Comparison of ENCODE assay signal across 7 mouse cellular contexts in genomic region chr12:111668457-111668912, GRCm38 (mm10). TPM values are rescaled to one million over a fixed set of nuclear protein-coding genes. Genes with fewer than 3 reads are reported as not detected.
DNase-seq lines count a peak whose midpoint lies in the region; ATAC-seq and TF ChIP-seq lines count a peak whose summit lies in the region.

No protein-coding gene starts in this region.

- WGBS in embryonic facial prominence, embryonic 11.5 days = 0% methylated on average over 8 of the region's 8 CpGs
- 5% methylated on average over 8 of the region's 8 CpGs for WGBS in kidney, adult 2 months
- WGBS in limb, embryonic 12.5 days = 0% methylated on average over 8 of the region's 8 CpGs
- 0% methylated on average over 8 of the region's 8 CpGs for WGBS in midbrain, embryonic 15.5 days
- WGBS in spleen, adult 2 months = 1% methylated on average over 8 of the region's 8 CpGs

- H3K9ac ChIP-seq in embryonic facial prominence, embryonic 11.5 days (replicated peaks; ENCODE audit: low read length) = peak overlapping the region; percentile 50
- H3K9ac ChIP-seq in limb, embryonic 12.5 days (replicated peaks) = peak overlapping the region; percentile 48; the same call in 1 of the 2 replicates
- peak overlapping the region; percentile 22; the same call in 1 of the 2 replicates for H3K9ac ChIP-seq in midbrain, embryonic 15.5 days

- ATAC-seq in embryonic facial prominence, embryonic 11.5 days (replicated peaks; ENCODE audit: insufficient number of reproducible peaks, low FRiP score, low TSS enrichment, low read depth) = peak; percentile 35
- ATAC-seq in limb, embryonic 12.5 days (ENCODE audit: insufficient number of reproducible peaks, insufficient read depth, low FRiP score, low TSS enrichment, low read depth) = peak; percentile 53
- ATAC-seq in midbrain, embryonic 15.5 days (replicated peaks) = peak; percentile 51

- H3K27ac ChIP-seq in embryonic facial prominence, embryonic 11.5 days (replicated peaks; ENCODE audit: low read depth, low read length) = peak overlapping the region; percentile 28; the same call in 1 of the 2 replicates
- peak overlapping the region; percentile 83 for H3K27ac ChIP-seq in kidney, adult 2 months (ENCODE audit: insufficient read depth, low read depth, low read length)
- H3K27ac ChIP-seq in limb, embryonic 12.5 days = peak overlapping the region; percentile 70; the same call in 1 of the 2 replicates
- H3K27ac ChIP-seq in midbrain, embryonic 15.5 days = peak overlapping the region; percentile 81
- peak overlapping the region; percentile 68 for H3K27ac ChIP-seq in spleen, adult 2 months (ENCODE audit: insufficient read depth, low read length)

- H3K9me3 ChIP-seq in embryonic facial prominence, embryonic 11.5 days (replicated peaks; ENCODE audit: control insufficient read depth, low read length) = no peaks in the 10 kb centered on the region
- H3K9me3 ChIP-seq in limb, embryonic 12.5 days = no peaks in the 10 kb centered on the region
- H3K9me3 ChIP-seq in midbrain, embryonic 15.5 days = no peaks in the 10 kb centered on the region

- peaks cover 28% of the 10 kb centered on the region for H3K27me3 ChIP-seq in embryonic facial prominence, embryonic 11.5 days (ENCODE audit: control insufficient read depth, insufficient read depth, low read length)
- H3K27me3 ChIP-seq in kidney, adult 2 months (replicated peaks; ENCODE audit: control insufficient read depth, insufficient read depth, low read length) = no peaks in the 10 kb centered on the region
- peaks cover 48% of the 10 kb centered on the region for H3K27me3 ChIP-seq in limb, embryonic 12.5 days
- no peaks in the 10 kb centered on the region for H3K27me3 ChIP-seq in midbrain, embryonic 15.5 days (replicated peaks)
- H3K27me3 ChIP-seq in spleen, adult 2 months (ENCODE audit: control insufficient read depth, insufficient read depth, low read length) = peaks cover 9% of the 10 kb centered on the region

- no peak for TF ChIP-seq POLR2A in kidney, adult 2 months (IDR thresholded peaks at IDR 0.05; ENCODE audit: low read depth, low read length)
- TF ChIP-seq POLR2A in spleen, adult 2 months (IDR thresholded peaks at IDR 0.05; ENCODE audit: low read depth, low read length) = no peak

- peak; percentile 98 for DNase-seq in adrenal gland, postnatal 14 days
- peak; percentile 99 for DNase-seq in embryonic facial prominence, embryonic 11.5 days (ENCODE audit: low spot score)
- peak; percentile 95 to 100 for DNase-seq in heart, adult 18-20 months
- peak; percentile 97 for DNase-seq in kidney, adult 2 months
- DNase-seq in spleen, adult 2 months (ENCODE audit: low read depth in 1 of 2, low spot score in 2 of 2) = peak; percentile 77 to 90

- peak; percentile 98 for TF ChIP-seq CTCF in kidney, adult 2 months (conservative IDR thresholded peaks at IDR 0.05; ENCODE audit: insufficient read depth, insufficient read length, low read depth, low read length)
- TF ChIP-seq CTCF in spleen, adult 2 months (IDR thresholded peaks at IDR 0.05; ENCODE audit: extremely low read depth, insufficient read depth, insufficient read length, insufficient replicate concordance) = peak; percentile 93; the same call in 1 of the 2 replicates

- H3K4me3 ChIP-seq in embryonic facial prominence, embryonic 11.5 days (ENCODE audit: low read depth, low read length) = peak overlapping the region; percentile 22
- no peak overlapping the region for H3K4me3 ChIP-seq in kidney, adult 2 months (ENCODE audit: insufficient read depth, low read depth, low read length)
- H3K4me3 ChIP-seq in limb, embryonic 12.5 days (replicated peaks) = peak overlapping the region; percentile 27
- H3K4me3 ChIP-seq in midbrain, embryonic 15.5 days = peak overlapping the region; percentile 84
- peak overlapping the region; percentile 23; the same call in 1 of the 2 replicates for H3K4me3 ChIP-seq in spleen, adult 2 months (ENCODE audit: extremely low read depth, insufficient read depth, insufficient read length)

- H3K4me1 ChIP-seq in embryonic facial prominence, embryonic 11.5 days (ENCODE audit: control insufficient read depth, insufficient read depth, low read length) = 0 out of 2 replicates have a peak, but pooled peaks cover 7% of the 10 kb centered on the region
- H3K4me1 ChIP-seq in kidney, adult 2 months (ENCODE audit: control insufficient read depth, insufficient read depth, low read length) = peaks cover 13% of the 10 kb centered on the region
- peaks cover 48% of the 10 kb centered on the region for H3K4me1 ChIP-seq in limb, embryonic 12.5 days (replicated peaks)
- peaks cover 37% of the 10 kb centered on the region for H3K4me1 ChIP-seq in midbrain, embryonic 15.5 days
- H3K4me1 ChIP-seq in spleen, adult 2 months (ENCODE audit: control insufficient read depth, insufficient read depth, insufficient read length) = peaks cover 11% of the 10 kb centered on the region

- H3K36me3 ChIP-seq in embryonic facial prominence, embryonic 11.5 days (replicated peaks; ENCODE audit: control insufficient read depth, insufficient read depth, low read depth, low read length) = no peaks in the 10 kb centered on the region
- H3K36me3 ChIP-seq in kidney, adult 2 months (ENCODE audit: control insufficient read depth, insufficient read depth, low read length) = no peaks in the 10 kb centered on the region
- H3K36me3 ChIP-seq in limb, embryonic 12.5 days = no peaks in the 10 kb centered on the region
- H3K36me3 ChIP-seq in midbrain, embryonic 15.5 days (replicated peaks) = 0 out of 2 replicates have a peak, but pooled peaks cover 5% of the 10 kb centered on the region
- H3K36me3 ChIP-seq in spleen, adult 2 months (ENCODE audit: control insufficient read depth, insufficient read depth, low read length) = no peaks in the 10 kb centered on the region

- peak overlapping the region; percentile 48 for H3K4me2 ChIP-seq in embryonic facial prominence, embryonic 11.5 days (ENCODE audit: low read depth, low read length)
- H3K4me2 ChIP-seq in limb, embryonic 12.5 days = peak overlapping the region; percentile 55
- peak overlapping the region; percentile 74 for H3K4me2 ChIP-seq in midbrain, embryonic 15.5 days

RNA-seq across cellular contexts. Expression of gene Ckb, which starts 3.7 kb away (rescaled TPM):
- total RNA-seq in adrenal gland, postnatal 14 days (2021) = 62.6 and 83.5 TPM in 2 replicates
- polyA plus RNA-seq in embryonic facial prominence, embryonic 11.5 days (2014; fragmentation: Nextera tagmentation; extraction: Ambion mirVana) = 450 and 485 TPM in 2 replicates
- 10 to 100 TPM; 67.8 to 74.5 TPM for total RNA-seq in heart, adult 18-20 months (2021)
- 280 and 340 TPM in 2 replicates for polyA plus RNA-seq in kidney, adult 2 months (2012; rRNA removed)
- polyA plus RNA-seq in limb, embryonic 12.5 days (2016; fragmentation: Nextera tagmentation; extraction: Ambion mirVana) = 102 and 112 TPM in 2 replicates
- 1,376 and 1,480 TPM in 2 replicates for polyA plus RNA-seq in midbrain, embryonic 15.5 days (2015; fragmentation: Nextera tagmentation; extraction: Ambion mirVana)
- 139 and 197 TPM in 2 replicates for polyA plus RNA-seq in spleen, adult 2 months (2012; rRNA removed)

RNA-seq across cellular contexts. Expression of gene Trmt61a, which starts 9.4 kb away (rescaled TPM):
- total RNA-seq in adrenal gland, postnatal 14 days (2021) = 14.2 and 15.5 TPM in 2 replicates
- 3.8 and 5.4 TPM in 2 replicates for polyA plus RNA-seq in embryonic facial prominence, embryonic 11.5 days (2014; fragmentation: Nextera tagmentation; extraction: Ambion mirVana)
- 1 to 10 TPM; 5.8 to 6.5 TPM for total RNA-seq in heart, adult 18-20 months (2021)
- polyA plus RNA-seq in kidney, adult 2 months (2012; rRNA removed) = 12.4 and 16.9 TPM in 2 replicates
- 10.4 and 11.4 TPM in 2 replicates for polyA plus RNA-seq in limb, embryonic 12.5 days (2016; fragmentation: Nextera tagmentation; extraction: Ambion mirVana)
- 10.4 and 11.9 TPM in 2 replicates for polyA plus RNA-seq in midbrain, embryonic 15.5 days (2015; fragmentation: Nextera tagmentation; extraction: Ambion mirVana)
- polyA plus RNA-seq in spleen, adult 2 months (2012; rRNA removed) = 40.6 and 48.1 TPM in 2 replicates

RNA-seq across cellular contexts. Expression of gene Bag5, which starts 44.6 kb away (rescaled TPM):
- total RNA-seq in adrenal gland, postnatal 14 days (2021) = 32.5 and 34.6 TPM in 2 replicates
- 56.8 and 59.8 TPM in 2 replicates for polyA plus RNA-seq in embryonic facial prominence, embryonic 11.5 days (2014; fragmentation: Nextera tagmentation; extraction: Ambion mirVana)
- 10 to 100 TPM; 19.7 to 26.3 TPM for total RNA-seq in heart, adult 18-20 months (2021)
- polyA plus RNA-seq in kidney, adult 2 months (2012; rRNA removed) = 11.3 and 14.6 TPM in 2 replicates
- 60.5 and 60.9 TPM in 2 replicates for polyA plus RNA-seq in limb, embryonic 12.5 days (2016; fragmentation: Nextera tagmentation; extraction: Ambion mirVana)
- polyA plus RNA-seq in midbrain, embryonic 15.5 days (2015; fragmentation: Nextera tagmentation; extraction: Ambion mirVana) = 71.7 and 73.1 TPM in 2 replicates
- 6.2 and 7.7 TPM in 2 replicates for polyA plus RNA-seq in spleen, adult 2 months (2012; rRNA removed)

RNA-seq across cellular contexts. Expression of gene Apopt1, which starts 44.6 kb away (rescaled TPM):
- total RNA-seq in adrenal gland, postnatal 14 days (2021) = 72.5 and 73.3 TPM in 2 replicates
- 55.2 and 57.7 TPM in 2 replicates for polyA plus RNA-seq in embryonic facial prominence, embryonic 11.5 days (2014; fragmentation: Nextera tagmentation; extraction: Ambion mirVana)
- 10 to 100 TPM; 33.9 to 36.8 TPM for total RNA-seq in heart, adult 18-20 months (2021)
- 63.8 and 68.4 TPM in 2 replicates for polyA plus RNA-seq in kidney, adult 2 months (2012; rRNA removed)
- polyA plus RNA-seq in limb, embryonic 12.5 days (2016; fragmentation: Nextera tagmentation; extraction: Ambion mirVana) = 59.3 and 63.8 TPM in 2 replicates
- polyA plus RNA-seq in midbrain, embryonic 15.5 days (2015; fragmentation: Nextera tagmentation; extraction: Ambion mirVana) = 51.9 and 55.3 TPM in 2 replicates
- polyA plus RNA-seq in spleen, adult 2 months (2012; rRNA removed) = 22.2 and 33.3 TPM in 2 replicates

Comparison
In these comparisons a context has a peak if more than half of its experiments do, and no peak if none do; other contexts are left out.
1. H3K27ac ChIP-seq: peak in every context shown above with its lines; median percentile 83 in kidney, adult 2 months; 81 in midbrain, embryonic 15.5 days; 70 in limb, embryonic 12.5 days; 68 in spleen, adult 2 months; 28 in embryonic facial prominence, embryonic 11.5 days.